Mouse (Mus musculus): ENCODE results near the gene Pgap3. TPM values are rescaled to one million over a fixed set of nuclear protein-coding genes. Genes with fewer than 3 reads are reported as not detected.

Pgap3 gene
- polyA plus RNA-seq, 1 experiment from 2014 or later, result 6.5 TPM

- 2% methylated on average over 9 of the region's 12 CpGs for WGBS
- no peaks in the 10 kb centered on the region for H3K36me3 ChIP-seq
- H3K9me3 ChIP-seq, result no peaks in the 10 kb centered on the region
- H3K4me2 ChIP-seq (replicated peaks), result peak overlapping the region; percentile 91
- H3K27ac ChIP-seq (replicated peaks), result no peak overlapping the region
- peaks cover 35% of the 10 kb centered on the region for H3K4me1 ChIP-seq
- H3K9ac ChIP-seq (replicated peaks), result no peak overlapping the region
- peak overlapping the region; percentile 54 for H3K4me3 ChIP-seq
- peak; percentile 18 for ATAC-seq (replicated peaks)
- H3K27me3 ChIP-seq, result peaks cover 56% of the 10 kb centered on the region
Measured at GRCm38 (mm10) chr11:98347385-98348082, 52.8 kb downstream of the Pgap3 start.

- no peak overlapping the region for H3K27ac ChIP-seq (replicated peaks)
- H3K36me3 ChIP-seq, result no peaks in the 10 kb centered on the region
- H3K4me2 ChIP-seq (replicated peaks), result no peak overlapping the region
- H3K9ac ChIP-seq (replicated peaks), result no peak overlapping the region
- H3K27me3 ChIP-seq, result peaks cover 55% of the 10 kb centered on the region
- no peak overlapping the region for H3K4me3 ChIP-seq
- no peak for ATAC-seq (replicated peaks)
- H3K9me3 ChIP-seq, result no peaks in the 10 kb centered on the region
- WGBS, result 7% methylated on average over 9 of the region's 9 CpGs
- peaks cover 46% of the 10 kb centered on the region for H3K4me1 ChIP-seq
Measured at GRCm38 (mm10) chr11:98346168-98346567, 54.1 kb downstream of the Pgap3 start.

- Histone ChIP-seq H3K27me3 (peaks cover 48% of the 10 kb centered on the region), H3K9me3 (no peaks in the 10 kb centered on the region), H3K4me3 (peak overlapping the region; percentile 25), H3K27ac (replicated peaks) (no peak overlapping the region), H3K36me3 (no peaks in the 10 kb centered on the region), H3K4me2 (replicated peaks) (peak overlapping the region; percentile 39), H3K9ac (replicated peaks) (no peak overlapping the region), H3K4me1 (peaks cover 52% of the 10 kb centered on the region)
- WGBS, result under 1% methylated on average over 14 of the region's 14 CpGs
- no peak for ATAC-seq (replicated peaks)
Measured at GRCm38 (mm10) chr11:98345253-98345652, 55.0 kb downstream of the Pgap3 start.

DNA sequence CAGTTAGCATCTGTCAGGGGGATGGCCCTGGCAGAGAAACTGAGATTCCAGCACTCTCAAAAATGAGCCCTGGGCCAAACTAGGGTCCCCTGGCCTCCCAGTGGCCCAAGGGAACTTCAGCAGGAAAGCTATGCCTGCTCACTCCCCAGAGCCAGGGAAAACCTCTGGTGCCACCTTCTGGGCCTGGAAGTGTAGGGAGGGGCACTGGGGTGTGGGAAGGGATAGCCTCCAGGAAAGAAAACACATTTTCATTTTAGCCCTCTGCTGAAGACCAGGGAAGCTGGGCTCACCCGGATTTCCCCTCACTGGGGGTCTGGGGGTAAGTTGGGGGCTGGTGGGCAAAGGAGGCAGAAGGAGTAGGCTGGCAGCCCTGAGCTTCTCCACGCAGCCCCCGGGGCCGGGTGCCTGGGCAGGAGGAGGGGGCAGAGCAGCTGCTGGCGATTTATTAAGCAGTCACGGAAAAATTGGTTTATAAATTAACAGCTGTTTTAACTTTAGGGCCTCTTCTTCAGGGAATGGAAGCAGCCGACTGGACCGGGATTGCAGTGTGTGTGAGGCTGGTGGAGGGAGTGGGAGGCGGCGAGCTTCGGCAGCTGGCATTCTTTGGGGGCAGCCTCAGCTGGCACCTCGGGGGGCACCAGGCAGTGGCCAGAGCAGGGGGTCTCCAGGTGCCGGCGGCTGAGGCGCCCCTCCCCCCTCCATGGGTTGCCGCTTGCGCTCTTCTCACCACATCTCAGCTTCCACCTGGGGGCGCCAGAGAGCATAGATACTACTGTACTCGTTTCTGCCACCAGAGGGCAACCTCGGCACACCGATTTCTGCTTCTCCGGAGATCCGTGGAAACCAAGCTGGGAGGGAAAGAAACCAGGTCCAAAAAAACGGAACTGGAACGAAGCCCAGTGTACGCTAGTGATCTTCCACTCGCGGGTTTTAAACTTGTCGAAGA lies 58.0 kb downstream of the Pgap3 start:
- no peaks in the 10 kb centered on the region for H3K9me3 ChIP-seq
- peak overlapping the region; percentile 32 for H3K9ac ChIP-seq (replicated peaks)
- peak; percentile 23 for ATAC-seq (replicated peaks)
- H3K4me1 ChIP-seq, result peaks cover 58% of the 10 kb centered on the region
- peaks cover 26% of the 10 kb centered on the region for H3K27me3 ChIP-seq
- WGBS, result 2% methylated on average over 29 of the region's 29 CpGs
- H3K36me3 ChIP-seq, result no peaks in the 10 kb centered on the region
- peak overlapping the region; percentile 36 for H3K4me3 ChIP-seq
- peak overlapping the region; percentile 60 for H3K4me2 ChIP-seq (replicated peaks)
- peak overlapping the region; percentile 69 for H3K27ac ChIP-seq (replicated peaks)

DNA sequence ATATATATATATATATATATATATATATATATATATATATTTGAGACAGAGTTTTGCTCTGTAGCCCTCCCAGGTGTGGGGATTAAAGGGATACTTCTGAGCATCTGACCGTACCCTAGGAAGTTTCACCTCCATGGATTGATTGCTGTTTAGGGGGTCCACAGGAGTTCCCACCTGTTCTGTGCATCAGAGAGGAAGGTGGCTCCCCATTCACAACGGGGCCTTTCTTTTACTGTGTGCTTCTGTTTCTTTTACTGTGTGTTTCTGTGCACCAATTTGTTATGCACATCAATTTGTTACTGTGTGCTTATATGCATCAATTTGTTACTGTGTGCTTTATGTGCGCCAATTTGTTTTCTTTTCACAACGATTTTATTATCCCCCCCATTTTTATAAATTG lies 59.1 kb downstream of the Pgap3 start:
- WGBS, result 63% methylated on average over 4 of the region's 4 CpGs
- H3K4me1 ChIP-seq, result peaks cover 56% of the 10 kb centered on the region
- H3K27me3 ChIP-seq, result peaks cover 26% of the 10 kb centered on the region

DNA sequence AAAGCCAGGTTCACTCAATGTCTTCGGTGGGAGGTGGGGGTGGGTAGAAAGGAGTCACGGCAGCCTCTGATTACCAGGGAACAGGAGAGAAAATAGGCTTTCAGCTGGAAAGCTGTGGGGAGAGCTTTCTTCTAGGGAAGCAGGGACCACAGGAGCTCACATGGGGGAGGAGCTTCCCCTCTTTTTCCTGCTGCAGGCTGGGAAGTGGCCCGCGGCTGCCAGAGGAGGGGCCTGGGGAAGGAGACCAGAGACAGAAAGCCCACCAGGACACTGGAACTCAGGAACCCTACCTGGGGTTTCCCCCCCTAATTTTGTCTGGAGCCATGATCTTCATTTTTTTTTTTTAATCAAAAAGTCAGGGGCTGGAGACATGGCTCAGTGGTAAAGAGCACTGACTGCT lies 59.7 kb downstream of the Pgap3 start:
- Histone ChIP-seq H3K9ac (replicated peaks) (no peak overlapping the region), H3K9me3 (no peaks in the 10 kb centered on the region), H3K27me3 (peaks cover 29% of the 10 kb centered on the region), H3K4me3 (no peak overlapping the region), H3K27ac (replicated peaks) (peak overlapping the region; percentile 98), H3K4me2 (replicated peaks) (no peak overlapping the region), H3K36me3 (no peaks in the 10 kb centered on the region), H3K4me1 (peaks cover 61% of the 10 kb centered on the region)
- WGBS, result 14% methylated on average over 2 of the region's 4 CpGs
- ATAC-seq (replicated peaks), result no peak

More for the DNA sequence above, 59.1 kb downstream of the Pgap3 start:
- Histone ChIP-seq H3K9ac (replicated peaks) (no peak overlapping the region), H3K4me2 (replicated peaks) (no peak overlapping the region), H3K4me3 (no peak overlapping the region), H3K9me3 (no peaks in the 10 kb centered on the region), H3K36me3 (no peaks in the 10 kb centered on the region), H3K27ac (replicated peaks) (peak overlapping the region; percentile 69)
- no peak for ATAC-seq (replicated peaks)

- peaks cover 63% of the 10 kb centered on the region for H3K4me1 ChIP-seq
- peak overlapping the region; percentile 98 for H3K27ac ChIP-seq (replicated peaks)
- peak overlapping the region; percentile 85 for H3K4me2 ChIP-seq (replicated peaks)
- no peaks in the 10 kb centered on the region for H3K9me3 ChIP-seq
- H3K9ac ChIP-seq (replicated peaks), result peak overlapping the region; percentile 72
- H3K27me3 ChIP-seq, result peaks cover 33% of the 10 kb centered on the region
- H3K36me3 ChIP-seq, result no peaks in the 10 kb centered on the region
- 9% methylated on average over 11 of the region's 11 CpGs for WGBS
- ATAC-seq (replicated peaks), result no peak
- peak overlapping the region; percentile 52 for H3K4me3 ChIP-seq
Measured at GRCm38 (mm10) chr11:98339679-98340287, 60.5 kb downstream of the Pgap3 start.

DNA sequence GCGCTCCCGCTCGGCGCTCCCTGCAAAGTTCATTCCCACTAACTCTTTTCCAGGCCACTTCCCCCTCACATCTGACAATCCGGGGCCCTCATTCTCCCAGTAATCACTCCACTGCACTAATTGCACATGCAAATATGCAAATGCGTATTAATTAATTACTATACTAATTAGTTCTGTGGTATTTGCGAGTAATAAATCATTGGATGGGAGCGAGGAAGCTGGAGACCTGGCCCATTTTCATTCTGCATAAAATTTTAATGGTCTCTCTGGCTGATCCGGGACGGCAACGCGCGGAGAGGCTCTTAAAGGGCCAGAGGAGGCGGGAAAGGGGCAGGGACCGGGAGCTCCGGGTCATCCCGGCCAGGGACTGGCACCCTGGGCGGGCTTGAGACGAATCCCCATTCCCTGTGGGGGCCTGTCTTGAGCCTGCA lies 61.2 kb downstream of the Pgap3 start:
- peak; percentile 17 for ATAC-seq (replicated peaks)
- H3K9ac ChIP-seq (replicated peaks), result peak overlapping the region; percentile 72
- H3K27me3 ChIP-seq, result peaks cover 40% of the 10 kb centered on the region
- H3K36me3 ChIP-seq, result no peaks in the 10 kb centered on the region
- H3K4me1 ChIP-seq, result peaks cover 70% of the 10 kb centered on the region
- peak overlapping the region; percentile 98 for H3K27ac ChIP-seq (replicated peaks)
- H3K4me2 ChIP-seq (replicated peaks), result peak overlapping the region; percentile 85
- peak overlapping the region; percentile 52 for H3K4me3 ChIP-seq
- under 1% methylated on average over 19 of the region's 19 CpGs for WGBS
- no peaks in the 10 kb centered on the region for H3K9me3 ChIP-seq

Other genes starting within 250 kb of the Pgap3 start
- 70.0 and 75.0 TPM in 2 replicates for gene Med1, start 207.2 kb downstream of the Pgap3 start, polyA plus RNA-seq (2015; fragmentation: Nextera tagmentation; extraction: Ambion mirVana)
- gene Cdk12, start 197.4 kb downstream of the Pgap3 start, polyA plus RNA-seq (2015; fragmentation: Nextera tagmentation; extraction: Ambion mirVana), result 13.6 and 15.8 TPM in 2 replicates
- gene Neurod2, start 70.8 kb downstream of the Pgap3 start, polyA plus RNA-seq (2015; fragmentation: Nextera tagmentation; extraction: Ambion mirVana), result 142 and 148 TPM in 2 replicates
- gene Ppp1r1b, start 52.1 kb downstream of the Pgap3 start, polyA plus RNA-seq (2015; fragmentation: Nextera tagmentation; extraction: Ambion mirVana), result 49.6 and 60.4 TPM in 2 replicates
- 53.2 and 56.5 TPM in 2 replicates for gene Stard3, start 42.1 kb downstream of the Pgap3 start, polyA plus RNA-seq (2015; fragmentation: Nextera tagmentation; extraction: Ambion mirVana)
- gene Tcap, start 16.7 kb downstream of the Pgap3 start, polyA plus RNA-seq (2015; fragmentation: Nextera tagmentation; extraction: Ambion mirVana), result 0.18 and 0.20 TPM in 2 replicates
- gene Pnmt, start 14.0 kb downstream of the Pgap3 start, polyA plus RNA-seq (2015; fragmentation: Nextera tagmentation; extraction: Ambion mirVana), result 0.42 and 0.70 TPM in 2 replicates
- gene Erbb2, start 12.0 kb upstream of the Pgap3 start, polyA plus RNA-seq (2015; fragmentation: Nextera tagmentation; extraction: Ambion mirVana), result 6.1 and 6.2 TPM in 2 replicates
- gene Mien1, start 38.5 kb upstream of the Pgap3 start, polyA plus RNA-seq (2015; fragmentation: Nextera tagmentation; extraction: Ambion mirVana), result 259 and 263 TPM in 2 replicates
- 0.42 and 0.61 TPM in 2 replicates for gene Grb7, start 45.9 kb upstream of the Pgap3 start, polyA plus RNA-seq (2015; fragmentation: Nextera tagmentation; extraction: Ambion mirVana)
- gene Ikzf3, start 145.5 kb upstream of the Pgap3 start, polyA plus RNA-seq (2015; fragmentation: Nextera tagmentation; extraction: Ambion mirVana), result 0.10 TPM in 1 of 2 replicates, not detected in the other
- gene Zpbp2, start 150.6 kb upstream of the Pgap3 start, polyA plus RNA-seq (2015; fragmentation: Nextera tagmentation; extraction: Ambion mirVana), result 0.10 TPM in 1 of 2 replicates, not detected in the other
- gene Ormdl3, start 186.9 kb upstream of the Pgap3 start, polyA plus RNA-seq (2015; fragmentation: Nextera tagmentation; extraction: Ambion mirVana), result 106 and 115 TPM in 2 replicates
- not detected in 2 replicates for gene Lrrc3c, start 197.8 kb upstream of the Pgap3 start, polyA plus RNA-seq (2015; fragmentation: Nextera tagmentation; extraction: Ambion mirVana)
- 0.52 and 0.83 TPM in 2 replicates for gene Gm12355, start 225.2 kb upstream of the Pgap3 start, polyA plus RNA-seq (2015; fragmentation: Nextera tagmentation; extraction: Ambion mirVana)
- gene Gsdma3, start 225.9 kb upstream of the Pgap3 start, polyA plus RNA-seq (2015; fragmentation: Nextera tagmentation; extraction: Ambion mirVana), result not detected in 2 replicates
- gene Gsdma2, start 246.3 kb upstream of the Pgap3 start, polyA plus RNA-seq (2015; fragmentation: Nextera tagmentation; extraction: Ambion mirVana), result not detected in 2 replicates

Data from forebrain, embryonic 15.5 days (tissue).